Mouse (Mus musculus): ENCODE results near the gene Dcps.
A peak's percentile ranks its signal among the peaks of the same experiment; 100 is the strongest.

Dcps gene

DNA sequence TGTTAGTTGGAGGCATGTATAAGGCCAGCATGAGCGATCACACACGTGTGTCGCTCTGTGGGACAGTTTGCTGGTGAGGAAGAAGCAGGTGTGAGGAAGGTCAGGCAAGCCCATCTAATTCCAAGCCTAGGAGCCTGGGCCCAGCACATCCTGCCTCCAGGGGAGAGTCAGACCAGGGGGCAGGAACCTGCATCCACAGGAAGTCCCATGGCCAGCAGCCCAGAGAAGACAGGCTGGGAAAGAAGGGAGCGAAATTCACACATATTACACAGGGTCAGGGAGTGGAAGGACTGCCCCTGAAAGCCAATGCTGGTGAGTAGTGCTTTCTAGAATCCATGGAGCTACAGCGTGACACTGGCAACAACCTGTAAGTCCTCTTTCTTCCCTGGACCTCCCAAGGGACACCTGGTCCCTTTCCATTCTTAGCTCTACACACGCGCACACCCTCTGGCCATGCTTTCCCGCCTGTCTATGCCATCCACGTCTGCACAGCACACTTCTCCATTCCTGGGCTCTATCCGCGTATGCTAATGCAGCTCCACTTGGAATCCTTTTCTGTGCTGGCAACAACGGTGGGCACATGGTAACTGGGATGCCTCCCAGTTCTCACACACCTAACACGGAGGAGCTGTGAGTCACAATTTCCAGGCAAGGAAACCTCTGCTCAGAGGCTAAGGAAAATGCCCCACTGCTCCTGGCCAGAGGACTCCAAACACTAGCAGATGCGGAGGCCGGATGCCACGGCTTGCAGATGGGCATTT is 44.0 kb downstream of the Dcps start:
- DNase-seq (ENCODE audit: low spot score in 2 of 2) = no peak

DNA sequence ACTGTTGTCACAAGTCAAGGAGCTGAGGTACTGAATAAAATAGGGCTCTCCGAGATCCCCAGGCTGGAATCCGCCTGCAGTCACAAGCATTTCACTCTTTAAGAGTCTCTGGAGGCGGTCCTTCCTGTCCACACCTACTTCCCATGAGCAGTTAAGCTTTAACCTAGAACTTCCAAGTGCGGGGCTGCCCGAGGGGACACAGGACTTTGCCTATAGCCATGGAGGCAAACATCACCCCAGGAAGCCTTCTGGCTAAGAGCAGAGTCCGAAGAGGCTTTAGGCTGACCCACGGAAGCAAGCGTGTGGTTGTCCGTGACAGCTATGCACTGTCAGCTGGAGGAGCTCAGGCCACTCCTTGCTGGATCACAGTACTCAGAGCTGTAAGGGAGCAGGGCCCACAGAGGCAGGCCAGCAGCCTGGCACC is 46.9 kb downstream of the Dcps start:
- peak in 1 of 2 experiments; percentile 58 for DNase-seq (ENCODE audit: low spot score in 2 of 2)

GRCm38 (mm10) chr9:35128564-35128963 is 47.3 kb downstream of the Dcps start:
- no peak for DNase-seq (ENCODE audit: low spot score in 2 of 2)

DNA sequence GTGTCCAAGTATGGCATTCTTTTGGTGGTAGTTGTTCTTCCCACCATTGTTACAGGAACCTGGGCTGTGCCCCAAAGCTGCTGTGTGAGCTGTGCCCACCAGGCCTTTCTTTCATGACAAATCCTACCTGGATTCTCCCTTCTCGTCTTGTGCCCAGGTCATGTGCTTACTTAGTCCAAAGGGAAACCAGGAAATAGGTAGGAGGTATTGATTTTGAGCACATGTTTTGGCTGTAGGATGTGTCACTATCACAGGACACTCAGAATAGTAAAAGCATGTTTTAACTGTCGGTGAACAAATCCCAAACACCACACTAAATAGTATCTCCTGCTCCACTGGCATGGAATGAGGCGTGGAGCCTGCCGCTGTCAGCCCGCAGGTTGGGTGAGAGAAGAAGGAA is 48.3 kb downstream of the Dcps start:
- no peak for DNase-seq (ENCODE audit: low spot score in 2 of 2)

GRCm38 (mm10) chr9:35127147-35127546 is 48.7 kb downstream of the Dcps start:
- no peak for DNase-seq (ENCODE audit: low spot score in 2 of 2)

DNA sequence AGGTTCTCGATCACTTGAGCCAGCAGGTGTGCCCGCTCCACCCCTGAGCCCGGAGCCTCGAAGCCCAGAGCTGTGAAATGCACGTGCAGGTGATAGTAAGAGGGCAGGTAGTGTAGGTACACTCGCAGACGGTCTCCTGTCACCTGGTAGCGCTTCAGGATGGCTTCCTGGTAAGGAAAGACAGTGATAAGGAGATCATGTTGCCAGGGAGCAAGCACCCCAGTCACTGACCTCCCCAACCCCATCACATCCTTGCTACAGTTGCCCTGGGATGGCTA is 51.2 kb downstream of the Dcps start:
- DNase-seq (ENCODE audit: low spot score in 2 of 2) = no peak

DNA sequence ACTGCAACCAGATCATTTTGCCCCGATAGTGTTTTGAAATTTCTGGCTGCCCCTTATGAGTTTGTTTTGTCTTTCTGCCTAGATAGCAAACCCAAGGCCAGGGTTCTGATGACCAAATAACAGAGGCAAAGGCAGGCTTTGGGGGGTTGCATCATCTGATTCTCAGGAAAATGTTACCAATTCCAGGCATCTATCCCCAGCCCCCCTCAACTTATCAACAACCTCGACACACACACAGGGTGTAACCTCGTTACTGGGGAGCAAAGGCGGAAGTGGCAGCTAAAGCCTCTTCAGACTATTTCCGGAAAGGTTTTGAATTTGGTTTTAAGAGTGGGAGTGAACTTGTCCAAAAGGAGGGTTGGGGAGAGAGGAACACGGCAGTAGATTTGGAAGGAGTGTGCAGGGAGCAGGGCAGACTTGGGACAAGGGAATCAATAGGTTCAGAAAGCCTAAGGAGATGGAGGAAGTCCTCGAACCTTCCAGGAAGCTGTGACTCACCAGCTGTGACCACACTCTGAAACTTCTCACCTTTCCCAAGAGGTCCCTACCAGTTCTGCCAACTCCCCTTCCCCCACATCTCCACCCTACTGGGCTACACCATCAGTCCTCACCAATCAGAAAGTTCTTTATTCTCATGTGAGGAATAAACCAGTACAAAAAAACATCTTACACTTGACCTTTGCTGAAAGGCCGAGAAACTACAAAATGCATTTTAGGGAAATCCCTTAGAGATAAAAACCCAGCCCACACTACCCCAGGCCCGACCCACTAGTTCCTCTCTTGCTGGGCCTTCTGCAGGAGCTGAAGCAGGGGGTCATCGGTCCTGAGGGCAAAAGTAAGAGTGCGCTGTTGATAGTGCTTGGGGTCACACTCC is 51.8 kb downstream of the Dcps start:
- DNase-seq (ENCODE audit: low spot score in 2 of 2) = no peak

DNA sequence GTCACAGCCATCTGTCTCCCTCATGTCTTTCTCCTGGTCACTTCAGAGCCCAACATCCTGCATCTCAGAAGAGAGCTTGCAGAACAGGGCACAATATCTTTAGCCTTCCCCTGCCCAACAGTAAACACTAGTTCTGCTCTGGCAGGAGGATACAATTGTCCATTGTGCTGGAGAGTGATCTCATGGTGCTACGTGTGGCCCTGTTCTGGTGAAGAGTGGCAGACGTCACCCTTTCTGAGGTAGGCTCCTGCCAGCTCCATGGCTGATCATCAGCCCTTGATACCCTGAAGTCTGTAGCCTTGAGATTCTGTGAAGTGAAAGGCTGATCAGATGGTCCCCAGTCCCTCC is 52.4 kb downstream of the Dcps start:
- DNase-seq (ENCODE audit: low spot score in 2 of 2) = no peak

DNA sequence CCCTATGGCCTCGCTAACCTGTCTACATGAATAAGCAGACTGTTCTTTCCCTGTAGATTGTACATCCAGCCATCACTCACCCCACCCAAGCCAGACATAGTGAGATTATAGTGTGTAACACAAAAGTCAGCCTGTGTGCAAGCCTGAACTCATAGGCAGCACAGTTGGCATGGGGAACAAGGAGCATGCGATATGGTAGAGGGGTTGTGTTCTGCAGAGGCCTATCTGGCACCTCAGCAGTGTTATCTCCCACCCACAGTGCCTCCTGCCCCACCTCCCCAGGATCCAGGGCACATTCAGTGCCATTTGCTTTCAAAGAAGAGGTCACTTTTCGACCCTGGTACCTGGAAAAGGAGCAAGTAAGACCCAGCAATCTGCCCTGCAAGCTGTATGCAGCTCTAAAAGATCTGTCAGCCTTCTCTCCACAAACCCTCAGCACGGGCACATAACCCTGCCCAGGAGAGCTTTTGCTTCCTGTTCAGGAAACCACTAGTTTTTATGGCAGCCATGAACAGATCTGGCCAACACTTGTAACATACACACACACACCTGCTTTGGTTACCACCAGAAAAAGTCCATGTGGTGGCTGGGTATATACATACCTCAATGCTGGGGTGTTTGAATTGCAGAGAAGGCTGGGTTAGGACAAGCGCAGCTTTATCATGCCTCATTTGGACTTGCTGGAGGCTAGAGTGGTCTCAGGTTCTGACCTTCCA is 53.2 kb downstream of the Dcps start:
- peak in 1 of 2 experiments; percentile 73 for DNase-seq (ENCODE audit: low spot score in 2 of 2)

DNA sequence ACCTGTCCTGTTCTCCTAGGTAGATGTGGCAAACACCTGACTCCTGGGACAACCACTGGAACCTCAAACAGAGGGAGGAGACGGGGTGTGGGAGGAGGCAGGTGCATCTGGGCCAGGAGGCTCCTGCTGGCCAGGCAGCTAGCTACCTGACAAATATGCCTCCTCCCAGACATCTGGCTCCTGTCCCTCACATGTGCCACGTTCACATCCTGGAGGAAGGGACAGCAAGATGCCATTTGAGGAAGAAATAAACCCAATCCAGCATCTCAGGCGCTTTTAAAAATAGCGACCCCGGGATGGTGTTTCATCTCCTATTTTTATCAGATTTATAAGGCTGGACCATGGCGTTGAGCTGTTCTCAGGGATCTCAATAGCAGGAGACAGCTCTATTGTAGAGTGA is 56.7 kb downstream of the Dcps start, which contains the start of gene St3gal4:
Gene St3gal4 (minus strand): TSS at position 101 of the 400 bp plus-strand sequence.
- DNase-seq (ENCODE audit: low spot score in 2 of 2) = no peak

DNA sequence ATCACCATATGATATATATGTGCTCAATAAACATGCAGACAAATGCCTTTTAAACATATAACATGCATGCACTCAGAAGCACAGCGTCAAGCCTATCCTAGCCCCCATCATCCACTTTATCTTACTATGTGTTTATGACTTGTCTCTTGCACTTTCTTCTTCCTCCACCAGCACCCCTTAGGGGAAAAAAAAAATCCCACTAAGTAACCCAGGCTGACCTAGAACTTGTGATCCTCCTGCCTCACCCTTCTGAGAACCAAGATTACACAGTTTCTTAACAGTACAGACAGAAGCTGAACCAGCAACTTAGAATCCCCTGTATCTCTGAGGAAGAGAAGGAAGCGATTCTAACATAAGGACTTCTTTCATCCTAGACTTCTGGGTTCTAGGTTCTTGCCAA is 57.3 kb downstream of the Dcps start:
- no peak for DNase-seq (ENCODE audit: low spot score in 2 of 2)

DNA sequence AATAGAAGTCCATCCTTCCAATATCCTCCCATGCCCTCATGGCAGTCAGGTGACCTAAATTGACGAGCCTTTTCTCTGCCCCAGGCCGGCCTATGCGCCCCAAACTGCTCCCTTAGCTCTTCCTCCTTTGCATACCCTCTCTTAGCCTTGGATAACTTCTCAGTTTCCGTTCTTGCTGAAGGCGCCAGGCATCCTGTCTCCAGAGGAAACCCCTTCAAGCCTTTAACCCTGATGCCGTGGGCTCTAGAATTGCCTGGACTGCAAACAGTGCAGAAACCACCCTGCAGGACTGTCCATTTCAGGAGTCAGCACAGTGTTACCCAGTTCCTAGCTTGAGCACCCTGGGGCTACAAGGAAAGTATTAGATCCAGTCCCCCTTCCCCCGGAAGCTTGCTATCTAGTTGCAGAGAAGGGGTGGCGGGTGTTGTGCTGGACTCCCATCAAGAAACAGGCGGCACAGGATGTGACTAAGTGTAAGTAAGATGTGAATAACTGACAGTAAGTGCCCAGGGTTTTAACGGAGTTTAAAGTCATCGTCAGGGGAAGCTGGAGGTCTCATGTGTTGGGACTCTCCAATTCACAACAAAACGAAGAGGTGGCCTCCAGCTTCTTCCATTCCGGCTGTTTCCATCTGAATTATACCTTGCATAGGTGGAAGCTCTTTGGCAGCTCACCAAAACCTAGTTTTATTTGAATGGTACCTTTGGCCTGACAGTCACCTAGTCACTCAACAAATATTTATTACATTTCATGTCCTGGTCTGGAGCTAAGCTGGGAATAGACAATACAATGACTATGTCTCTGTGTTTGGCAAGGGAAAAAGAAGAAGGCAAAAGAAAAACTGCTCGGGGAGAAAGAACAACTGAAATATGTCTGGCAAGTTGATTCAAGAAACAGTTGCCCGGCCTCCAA is 58.2 kb downstream of the Dcps start:
- peak in 1 of 2 experiments; percentile 60 for DNase-seq (ENCODE audit: low spot score in 2 of 2)

DNA sequence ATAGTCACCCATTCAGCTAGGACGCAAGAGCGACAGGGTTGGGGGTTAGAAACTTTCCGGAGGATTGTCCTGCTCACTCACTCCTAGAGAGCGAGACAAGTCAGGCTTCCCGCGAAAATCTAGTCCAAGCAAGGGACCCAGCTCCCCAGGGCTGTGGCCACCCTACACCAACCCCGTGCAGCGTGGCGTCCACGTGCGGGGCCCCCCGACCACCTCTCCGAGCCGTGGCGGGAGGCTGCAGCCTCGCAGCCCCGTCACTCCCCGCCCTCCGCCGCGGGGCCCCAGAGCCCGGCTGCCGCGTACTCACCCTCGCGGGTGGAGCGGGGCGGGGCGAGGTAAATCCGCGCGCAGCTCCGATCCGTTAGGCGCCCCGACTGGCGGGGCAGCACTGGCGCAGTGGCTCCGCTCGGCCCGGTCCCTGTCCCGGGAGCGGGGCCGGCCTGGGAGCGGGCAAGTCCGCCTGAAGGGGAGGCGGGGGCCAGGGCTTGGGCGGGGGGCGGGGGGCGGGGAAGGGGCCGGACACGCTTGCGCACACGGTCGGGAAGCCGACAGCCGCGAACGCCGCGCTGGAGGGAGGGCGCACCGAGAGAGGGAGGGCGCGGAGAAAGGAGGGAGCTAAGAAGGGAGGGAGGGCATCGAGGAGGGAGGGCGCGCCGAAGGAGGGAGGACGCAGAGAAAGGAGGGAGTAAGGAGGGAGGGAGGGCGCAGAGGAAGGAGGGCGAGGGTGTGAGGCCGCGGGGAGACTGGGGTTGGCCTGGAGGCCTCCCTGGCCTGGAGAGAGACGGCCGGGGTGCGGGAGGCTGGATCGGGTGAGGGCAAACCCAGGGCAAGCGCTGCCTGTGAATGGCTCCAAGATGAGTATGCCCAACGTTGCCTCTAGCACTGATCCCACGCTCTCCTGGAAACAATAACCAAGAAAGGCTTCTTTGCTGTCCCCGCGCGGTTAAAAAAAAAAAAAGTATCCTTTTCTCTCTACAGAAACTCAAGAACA is 59.2 kb downstream of the Dcps start:
- peak; percentile 85 to 91 for DNase-seq (ENCODE audit: low spot score in 2 of 2)

DNA sequence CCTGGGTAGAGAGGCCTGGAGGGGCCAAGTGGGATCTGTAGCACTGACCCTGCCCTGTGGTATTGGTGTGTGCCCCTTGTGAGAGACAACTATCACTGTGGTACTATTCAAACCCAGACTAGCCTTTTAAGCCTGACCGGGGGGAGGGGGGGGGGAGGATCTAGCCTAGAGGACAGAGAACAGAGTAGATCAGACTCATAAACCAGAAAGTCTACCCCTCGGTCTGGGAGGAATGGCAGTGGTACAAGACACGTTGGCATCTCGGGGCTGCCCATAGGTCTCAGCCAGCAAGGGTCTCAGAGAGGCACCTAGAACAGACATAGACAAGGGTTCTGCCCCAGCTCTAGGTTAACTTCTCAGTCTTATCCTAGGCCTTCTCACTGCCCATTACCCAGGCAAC is 60.1 kb downstream of the Dcps start:
- no peak for DNase-seq (ENCODE audit: low spot score in 2 of 2)

DNA sequence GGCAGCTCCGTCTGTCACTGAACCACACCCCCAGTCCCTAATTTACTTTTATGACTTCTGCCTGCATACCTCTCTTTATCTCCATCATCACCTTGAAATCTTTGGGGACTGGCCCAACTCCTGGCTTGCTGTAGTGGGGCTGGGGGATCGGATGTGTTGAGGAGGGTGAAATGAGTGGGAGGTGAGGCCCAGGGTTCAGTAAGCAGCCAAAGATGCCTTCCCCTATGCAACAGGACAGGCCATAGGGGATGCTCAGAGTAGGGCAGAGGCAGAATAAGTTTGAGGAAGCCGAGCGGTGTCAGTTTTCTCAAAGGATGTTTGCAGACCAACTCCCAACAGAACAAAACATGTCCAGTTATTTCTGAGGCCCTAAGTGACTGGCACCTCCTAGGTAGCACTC is 60.6 kb downstream of the Dcps start:
- no peak for DNase-seq (ENCODE audit: low spot score in 2 of 2)

GRCm38 (mm10) chr9:35114234-35114633 is 61.6 kb downstream of the Dcps start:
- DNase-seq (ENCODE audit: low spot score in 2 of 2) = no peak

DNA sequence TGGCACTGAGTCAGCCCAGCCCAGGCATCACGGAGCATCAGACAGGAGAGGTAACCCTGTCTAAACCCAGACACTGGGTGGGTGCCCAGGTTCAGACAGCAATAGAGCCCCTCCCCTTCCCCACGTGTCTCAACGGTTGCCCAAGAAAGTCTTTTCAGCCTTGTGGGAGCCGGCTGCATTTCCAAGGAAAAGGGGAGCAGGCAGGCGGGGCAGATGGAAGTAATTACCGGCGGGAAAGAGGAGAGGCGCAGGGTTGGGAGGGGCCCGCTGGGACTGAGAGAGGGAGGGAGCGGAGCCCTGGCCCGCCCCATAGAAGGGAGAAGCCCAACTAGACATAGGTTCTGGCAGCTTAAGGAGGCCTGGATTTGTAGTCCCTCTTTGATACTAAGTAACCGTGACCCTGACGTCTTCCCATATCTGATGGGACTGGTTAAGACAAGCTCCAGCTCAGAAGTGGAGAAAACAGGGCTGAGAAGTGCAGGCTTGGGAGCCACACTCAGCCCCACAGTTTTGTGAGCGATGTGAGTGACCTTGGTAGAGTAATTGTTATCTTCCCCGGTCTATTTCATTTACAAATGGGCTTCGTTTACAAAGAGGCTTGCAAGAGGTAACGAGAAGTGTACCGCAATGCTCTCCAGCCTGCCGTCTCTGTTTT is 63.8 kb downstream of the Dcps start:
- DNase-seq (ENCODE audit: low spot score in 2 of 2) = no peak

- no peak for DNase-seq (ENCODE audit: low spot score in 2 of 2)
These were observed 64.4 kb downstream of the Dcps start for GRCm38 (mm10) chr9:35111446-35111845.

GRCm38 (mm10) chr9:35110567-35110966 is 65.3 kb downstream of the Dcps start:
- DNase-seq (ENCODE audit: low spot score in 2 of 2) = no peak

DNA sequence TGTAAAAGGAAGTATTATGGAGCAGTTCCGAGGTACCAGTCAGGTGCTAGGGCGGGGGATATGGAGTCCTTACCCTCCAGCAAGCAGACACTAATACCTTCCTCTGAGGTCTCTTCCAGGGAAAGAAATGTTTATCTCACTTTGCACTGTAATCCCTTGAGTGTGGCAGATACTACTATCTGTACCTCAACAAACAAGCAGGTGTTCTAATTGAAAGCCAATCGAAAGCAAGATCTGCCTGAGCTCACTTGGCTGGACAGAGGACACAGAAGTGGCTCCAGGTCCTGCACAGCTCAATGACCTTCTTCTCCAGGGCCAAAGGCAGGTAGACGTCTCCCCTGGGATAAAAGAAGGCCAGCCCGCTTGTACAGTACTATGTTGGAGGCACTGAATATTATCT is 65.8 kb downstream of the Dcps start:
- DNase-seq (ENCODE audit: low spot score in 2 of 2) = no peak

Measured in spleen, postnatal 4 days (tissue).